Mouse (Mus musculus): ENCODE data around the gene Zrsr1. TPM values are rescaled to one million over a fixed set of nuclear protein-coding genes. Genes with fewer than 3 reads are reported as not detected.

The Zrsr1 gene
- total RNA-seq, 2 experiments from 2014 or later, result 11.2 to 17.6 TPM

GRCm38 (mm10) chr11:23007166-23007480 lies 35.3 kb downstream of the Zrsr1 start:
- no peak for DNase-seq
- intact Hi-C loops (cut with DNase I), result loop anchor here (5.0 kb wide), 1 partner anchor 145 kb away; no protein-coding TSS in a partner anchor

- peak; percentile 52 to 54 for DNase-seq
- intact Hi-C loops (cut with DNase I), result loop anchor here (5.0 kb wide), 1 partner anchor 145 kb away; no protein-coding TSS in a partner anchor
These were observed 35.8 kb downstream of the Zrsr1 start, which contains the start of gene Fam161a for GRCm38 (mm10) chr11:23007481-23008180. Gene Fam161a (plus strand): TSS chr11:23007531.

- intact Hi-C loops (cut with DNase I), result loop anchor here (5.0 kb wide), 1 partner anchor 144 kb away; no protein-coding TSS in a partner anchor
- peak; percentile 70 to 75 for DNase-seq
These were observed 36.5 kb downstream of the Zrsr1 start for GRCm38 (mm10) chr11:23008181-23008823.

- intact Hi-C loops (cut with DNase I), result loop anchor here (5.0 kb wide), 1 partner anchor 143 kb away; no protein-coding TSS in a partner anchor
- no peak for DNase-seq
These were observed 37.0 kb downstream of the Zrsr1 start for GRCm38 (mm10) chr11:23008824-23009200.

GRCm38 (mm10) chr11:23013096-23013495 lies 41.3 kb downstream of the Zrsr1 start:
- DNase-seq, result no peak
- intact Hi-C loops (cut with DNase I), result loop anchor here (5.0 kb wide), 1 partner anchor 239 kb away; no protein-coding TSS in a partner anchor

- intact Hi-C loops (cut with DNase I), result loop anchor here (5.0 kb wide), 1 partner anchor 239 kb away; no protein-coding TSS in a partner anchor
- no peak for DNase-seq
These were observed 41.9 kb downstream of the Zrsr1 start for GRCm38 (mm10) chr11:23013580-23014294.

GRCm38 (mm10) chr11:23014996-23015395 lies 43.2 kb downstream of the Zrsr1 start:
- intact Hi-C loops (cut with DNase I), result loop anchor here (5.0 kb wide), 1 partner anchor 237 kb away; no protein-coding TSS in a partner anchor
- no peak for DNase-seq

DNA sequence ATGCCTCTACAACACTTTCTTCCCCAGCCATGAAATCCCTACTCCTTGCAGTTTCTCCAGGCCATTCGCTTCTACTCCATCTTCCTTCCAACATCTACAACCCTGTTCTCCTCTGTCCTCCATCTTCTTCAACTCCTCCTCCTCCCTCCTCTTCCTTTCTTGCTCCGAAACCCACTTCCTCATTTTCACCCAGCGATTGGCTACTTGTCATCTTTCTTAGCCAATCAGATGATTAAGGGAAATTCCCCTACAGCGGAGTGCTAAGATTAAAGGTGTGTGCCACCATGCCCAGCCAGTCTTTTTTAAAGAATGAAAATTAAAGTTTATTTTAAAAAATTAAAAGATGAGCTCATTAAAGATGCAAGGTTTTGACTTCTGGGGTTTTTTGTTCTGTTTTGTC lies 46.1 kb downstream of the Zrsr1 start:
- intact Hi-C loops (cut with DNase I), result no loop called here
- no peak for DNase-seq

DNA sequence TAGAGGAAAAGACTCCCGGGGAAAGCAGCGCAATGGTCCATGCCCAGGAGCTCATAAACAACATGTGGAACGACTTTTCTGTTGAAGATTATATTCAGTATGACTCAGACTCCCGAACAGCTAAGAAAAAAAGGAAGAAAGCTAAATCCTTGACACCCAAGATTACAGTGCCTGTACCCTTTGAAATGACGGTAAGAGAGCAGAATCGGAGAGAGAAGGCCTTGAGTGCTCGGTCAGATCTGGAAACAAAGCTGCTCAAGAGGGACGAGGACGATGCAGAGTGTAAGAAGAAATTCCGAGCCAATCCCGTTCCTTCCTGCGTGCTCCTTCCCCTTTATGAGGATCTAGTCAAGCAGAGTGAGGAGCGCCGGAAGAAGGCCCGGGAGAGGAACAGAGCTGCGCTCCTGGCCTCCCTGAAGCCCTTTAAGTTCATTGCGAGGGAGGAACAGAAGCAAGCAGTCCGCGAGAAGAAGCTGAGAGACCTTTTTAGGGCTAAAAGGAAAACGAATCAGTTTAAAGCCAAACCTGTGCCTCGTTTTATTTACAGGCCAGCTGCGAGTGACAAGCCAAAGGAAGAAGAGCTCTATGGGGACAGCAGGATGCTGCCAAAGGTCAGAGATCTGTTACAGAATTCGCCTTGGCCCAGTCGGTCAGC lies 48.4 kb downstream of the Zrsr1 start:
- DNase-seq, result no peak
- intact Hi-C loops (cut with DNase I), result no loop called here

- DNase-seq, result no peak
- intact Hi-C loops (cut with DNase I), result no loop called here
These were observed 49.0 kb downstream of the Zrsr1 start for GRCm38 (mm10) chr11:23020841-23021240.

DNA sequence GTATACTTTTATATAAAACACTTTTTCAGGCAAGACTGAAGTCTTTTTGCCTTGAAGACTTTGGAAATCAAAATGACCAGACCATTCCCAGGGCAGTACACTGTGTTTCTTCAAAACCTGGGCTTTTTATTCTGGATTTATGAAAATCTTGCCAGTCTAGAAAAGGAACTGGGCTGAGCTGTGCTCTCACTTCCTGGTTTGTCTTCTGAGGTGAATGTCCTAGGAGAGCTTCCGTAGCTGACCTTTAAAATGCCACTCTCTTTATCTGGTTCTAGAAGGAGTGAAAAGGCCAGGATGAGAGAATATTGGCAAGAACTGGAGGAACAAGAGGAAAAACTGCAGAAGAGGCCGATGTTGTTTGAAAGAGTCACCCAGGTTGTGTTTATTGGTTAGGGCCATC lies 51.4 kb downstream of the Zrsr1 start:
- no peak for DNase-seq
- intact Hi-C loops (cut with DNase I), result no loop called here

DNA sequence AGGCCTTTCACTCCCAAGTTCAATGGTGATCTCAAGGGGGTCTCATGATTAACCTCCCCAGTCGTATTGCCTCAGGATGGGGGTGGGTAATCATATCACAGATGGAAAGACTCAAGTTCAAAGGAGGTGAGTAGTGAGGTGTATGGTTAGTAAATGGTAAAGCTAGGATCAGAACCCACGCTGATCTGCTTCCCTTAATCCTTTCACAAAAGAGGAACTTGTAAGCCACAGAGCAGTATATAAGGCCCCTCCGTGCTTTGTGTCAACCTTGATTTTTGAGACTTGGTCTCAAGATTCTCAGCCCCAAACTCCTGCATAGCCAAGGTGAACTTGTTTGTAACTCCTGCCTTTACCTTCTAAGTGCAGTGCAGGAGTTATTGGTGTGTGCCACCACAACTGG lies 52.4 kb downstream of the Zrsr1 start:
- no peak for DNase-seq
- intact Hi-C loops (cut with DNase I), result no loop called here

Other genes with a start within 250 kb of the Zrsr1 start
- gene B3gnt2, start 111.0 kb upstream of the Zrsr1 start, total RNA-seq (2021), result 1 to 10 TPM; 1.2 to 5.8 TPM
- gene Gm28048, start 10.1 kb downstream of the Zrsr1 start, total RNA-seq (2021), result 1 to 10 TPM in 1 of 2 experiments, not detected in 1; 1.5 TPM
- gene Commd1, start 10.4 kb downstream of the Zrsr1 start, total RNA-seq (2021), result 100 to 1,000 TPM in 1 of 2 experiments, 10 to 100 TPM in 1; 97.4 to 102 TPM
- gene Cct4, start 18.5 kb downstream of the Zrsr1 start, total RNA-seq (2021), result 10 to 100 TPM; 88.5 to 98.1 TPM
- gene Fam161a, start 35.5 kb downstream of the Zrsr1 start, total RNA-seq (2021), result 1 to 10 TPM; 1.8 to 2.8 TPM